Mouse (Mus musculus): ENCODE data around the gene Spata48.

The Spata48 gene

GRCm38 (mm10) chr11:11461635-11462560 is at the start of gene Spata48, which contains the start of gene Zpbp:
TSS of gene Spata48 (plus strand) at chr11:11462094.
TSS of gene Zpbp (minus strand) at chr11:11462408.
- DNase-seq (ENCODE audit: low read depth, low spot score): peak; percentile 96

DNA sequence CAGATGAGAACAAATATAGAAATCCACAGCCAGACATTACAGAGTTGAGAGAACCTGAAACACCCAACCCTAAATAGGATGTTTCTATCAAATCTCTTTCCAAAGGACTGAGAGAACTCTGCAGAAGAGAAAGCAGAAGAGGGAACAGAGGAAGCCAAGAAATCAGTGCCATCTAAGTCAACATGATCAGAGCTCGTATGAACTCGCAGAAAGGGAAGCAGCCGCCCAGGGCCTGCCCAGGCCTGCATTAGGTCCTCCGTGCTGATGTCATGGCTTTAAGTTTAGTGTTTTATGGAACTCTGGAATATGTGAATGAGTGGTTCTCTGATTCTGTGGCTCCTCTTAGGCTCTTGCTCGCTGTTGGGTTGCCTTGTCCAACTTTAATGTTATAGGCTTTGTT is 47.7 kb upstream of the Spata48 start:
- DNase-seq (ENCODE audit: low read depth, low spot score): no peak

DNA sequence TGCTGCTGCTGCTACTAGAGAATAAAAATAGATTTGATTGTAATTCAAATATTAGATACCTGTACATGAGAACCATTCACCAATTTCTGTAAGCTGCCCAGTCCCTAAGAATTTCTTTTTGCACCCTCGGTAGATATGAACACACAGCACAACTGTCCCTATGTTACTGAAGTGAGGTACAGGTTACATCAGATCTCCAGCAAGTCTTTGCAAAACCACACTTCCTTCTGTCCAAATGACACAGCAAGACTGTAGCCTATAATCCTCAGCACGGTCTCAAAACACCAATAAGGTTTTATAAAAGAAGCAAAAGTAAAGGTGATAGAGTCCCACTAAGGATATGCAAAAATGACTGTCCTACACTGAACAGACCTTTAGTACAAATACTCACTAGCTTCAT is 44.5 kb upstream of the Spata48 start:
- no peak for DNase-seq (ENCODE audit: low read depth, low spot score)

DNA sequence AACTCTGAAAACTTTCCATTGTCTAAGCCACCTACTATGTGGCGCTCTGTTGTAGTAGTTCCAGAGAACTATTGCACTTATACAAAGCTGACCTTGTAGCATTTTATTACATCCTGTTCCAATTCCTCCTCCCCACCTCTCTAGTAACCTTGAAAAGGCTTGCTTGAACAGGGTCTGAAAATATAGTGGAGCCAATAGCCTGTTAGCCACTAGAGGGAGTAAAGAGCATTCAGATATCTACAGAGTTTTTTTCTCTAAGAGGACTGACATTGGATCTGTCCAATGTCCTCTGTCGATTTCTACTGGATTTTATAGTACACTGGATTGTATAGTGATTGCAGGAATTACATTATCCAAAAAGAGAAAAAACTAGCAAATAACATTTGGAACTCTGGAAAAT is 6.9 kb upstream of the Spata48 start:
- DNase-seq (ENCODE audit: low read depth, low spot score): peak; percentile 62

DNA sequence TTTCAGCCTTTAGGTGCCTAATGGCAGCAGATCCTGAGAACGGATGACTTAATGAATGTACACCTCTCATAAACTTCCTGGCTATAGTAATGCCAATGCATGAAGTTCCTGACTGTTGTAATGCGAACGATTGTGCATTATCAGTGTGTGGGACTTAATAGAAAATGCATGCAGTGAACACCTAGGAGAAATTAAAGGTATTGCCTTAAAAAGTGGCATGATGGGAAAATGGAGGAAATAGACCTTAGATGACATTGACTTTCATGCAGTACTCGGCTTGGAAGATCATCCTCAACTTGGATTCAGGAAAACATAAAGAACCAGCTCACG is 632 bp downstream of the Spata48 start:
- DNase-seq (ENCODE audit: low read depth, low spot score): no peak

DNA sequence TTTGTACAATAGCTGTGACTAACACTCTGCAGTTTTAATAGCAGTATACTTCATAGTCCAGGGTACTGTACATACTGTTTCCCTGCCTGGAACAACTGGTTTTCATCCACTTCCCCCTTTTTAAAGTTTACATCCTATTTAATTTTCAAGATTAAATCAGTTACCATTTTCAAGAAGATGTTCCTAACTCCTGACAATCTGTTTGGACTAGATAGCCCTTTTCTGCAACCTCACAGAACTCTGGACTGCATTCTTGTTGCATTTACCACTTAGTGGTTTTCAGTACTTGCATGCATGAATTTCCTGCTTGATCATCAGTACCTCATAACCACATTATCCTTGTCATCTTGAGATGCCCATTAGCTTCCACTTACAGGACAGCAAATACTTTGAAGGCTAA is 7.0 kb downstream of the Spata48 start:
- no peak for DNase-seq (ENCODE audit: low read depth, low spot score)

DNA sequence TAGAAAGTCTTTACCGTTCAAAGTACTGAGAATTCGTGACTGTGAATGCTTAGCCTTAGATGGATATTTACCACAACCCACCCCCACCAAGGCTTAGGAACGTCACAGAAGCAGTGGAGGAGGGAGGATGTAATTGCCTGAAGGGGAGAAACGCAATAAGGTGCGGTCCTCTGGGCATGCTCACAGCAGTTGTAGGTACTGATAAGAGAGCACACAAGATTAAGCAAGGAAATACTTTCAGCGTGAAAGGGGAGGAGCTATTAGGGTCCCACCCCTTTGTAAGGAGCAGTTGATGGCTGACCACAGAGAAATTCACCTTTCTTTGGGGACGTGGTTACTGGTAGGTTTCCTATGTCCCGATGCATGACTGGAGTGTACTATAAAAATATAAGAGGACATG is 22.5 kb downstream of the Spata48 start:
- peak; percentile 9 for DNase-seq (ENCODE audit: low read depth, low spot score)

GRCm38 (mm10) chr11:11492044-11492443 is 30.1 kb downstream of the Spata48 start:
- peak; percentile 54 for DNase-seq (ENCODE audit: low read depth, low spot score)

DNA sequence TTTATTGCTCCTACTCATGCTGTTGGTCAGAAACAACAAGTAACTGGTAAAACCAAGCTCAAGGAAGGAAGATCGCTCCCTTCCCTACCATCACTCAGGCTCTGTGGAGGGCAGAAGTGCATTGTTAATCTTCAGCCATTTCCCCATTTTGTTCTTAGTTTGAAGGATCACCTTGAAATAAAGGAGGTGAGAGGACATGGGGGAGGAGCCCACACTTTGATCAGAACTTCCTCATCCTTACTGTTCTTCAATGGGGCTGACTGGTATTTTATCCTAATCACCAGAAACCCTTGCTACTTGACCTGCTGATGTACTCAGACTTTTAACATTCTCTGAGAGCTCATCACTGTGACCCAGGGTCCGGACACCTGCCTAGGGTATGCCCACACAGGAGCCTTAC is 33.8 kb downstream of the Spata48 start:
- DNase-seq (ENCODE audit: low read depth, low spot score): no peak

DNA sequence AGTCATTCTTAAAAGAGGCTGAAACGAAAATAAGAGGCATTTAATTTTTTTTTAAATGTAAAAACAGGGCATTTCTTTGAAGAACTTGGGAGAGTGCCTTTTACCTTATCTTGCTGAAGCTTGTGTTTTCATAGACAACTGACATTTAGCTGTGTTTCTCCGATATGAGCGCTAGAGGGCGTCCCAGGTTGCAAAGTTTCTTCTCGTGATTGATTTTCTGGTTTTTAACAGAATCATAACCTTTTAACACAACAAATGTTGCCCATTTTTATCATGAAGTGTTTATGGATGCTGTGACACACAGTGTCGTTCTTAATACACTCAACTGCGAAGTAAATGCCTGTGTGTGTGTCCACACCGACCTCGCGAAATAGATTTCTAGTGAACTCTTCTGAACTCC is 38.0 kb downstream of the Spata48 start:
- peak; percentile 25 for DNase-seq (ENCODE audit: low read depth, low spot score)

DNA sequence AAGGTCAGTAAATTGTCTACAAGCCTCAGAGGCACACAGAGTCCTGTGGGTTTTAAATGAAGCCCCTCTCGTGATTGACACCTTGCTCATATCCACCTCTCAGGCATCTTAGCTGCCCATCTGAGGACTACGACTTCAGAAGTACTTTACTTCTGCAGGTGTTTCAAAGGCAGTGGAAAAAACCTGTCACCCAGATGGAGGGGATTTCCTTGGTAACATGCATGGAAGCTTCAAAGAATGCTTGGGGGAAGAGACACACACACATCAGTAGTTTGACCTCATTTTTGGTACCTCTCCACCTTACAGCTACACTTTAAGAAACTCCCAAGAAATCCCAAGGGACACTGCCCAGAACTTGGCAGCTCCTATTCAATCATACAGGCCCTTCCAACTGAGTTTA is 44.3 kb downstream of the Spata48 start:
- DNase-seq (ENCODE audit: low read depth, low spot score): no peak

GRCm38 (mm10) chr11:11509413-11509812 is 47.5 kb downstream of the Spata48 start:
- no peak for DNase-seq (ENCODE audit: low read depth, low spot score)

- peak; percentile 12 for DNase-seq (ENCODE audit: low read depth, low spot score)
Measured at GRCm38 (mm10) chr11:11512056-11512455, 50.2 kb downstream of the Spata48 start.

- no peak for DNase-seq (ENCODE audit: low read depth, low spot score)
Measured at GRCm38 (mm10) chr11:11513008-11513799, 51.3 kb downstream of the Spata48 start.

DNA sequence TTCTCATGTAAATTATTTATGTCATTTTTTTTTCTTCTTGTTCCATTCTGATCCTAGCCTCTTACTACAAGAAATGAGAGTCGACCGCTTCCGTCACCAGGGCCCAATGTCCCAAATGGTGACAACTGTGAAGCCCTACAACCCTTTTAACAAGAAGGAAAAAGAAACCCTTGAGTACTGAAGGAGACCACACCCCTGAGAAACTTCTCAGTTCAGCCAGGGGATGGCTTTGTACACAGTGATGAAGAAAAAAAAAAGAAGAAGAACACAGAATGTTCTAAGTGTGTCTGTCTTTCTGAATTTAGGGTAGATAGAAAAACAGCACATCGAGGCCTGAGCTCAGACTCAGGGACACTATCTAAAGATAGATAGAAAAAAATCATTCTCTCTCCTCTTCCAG is 53.0 kb downstream of the Spata48 start:
- DNase-seq (ENCODE audit: low read depth, low spot score): no peak

DNA sequence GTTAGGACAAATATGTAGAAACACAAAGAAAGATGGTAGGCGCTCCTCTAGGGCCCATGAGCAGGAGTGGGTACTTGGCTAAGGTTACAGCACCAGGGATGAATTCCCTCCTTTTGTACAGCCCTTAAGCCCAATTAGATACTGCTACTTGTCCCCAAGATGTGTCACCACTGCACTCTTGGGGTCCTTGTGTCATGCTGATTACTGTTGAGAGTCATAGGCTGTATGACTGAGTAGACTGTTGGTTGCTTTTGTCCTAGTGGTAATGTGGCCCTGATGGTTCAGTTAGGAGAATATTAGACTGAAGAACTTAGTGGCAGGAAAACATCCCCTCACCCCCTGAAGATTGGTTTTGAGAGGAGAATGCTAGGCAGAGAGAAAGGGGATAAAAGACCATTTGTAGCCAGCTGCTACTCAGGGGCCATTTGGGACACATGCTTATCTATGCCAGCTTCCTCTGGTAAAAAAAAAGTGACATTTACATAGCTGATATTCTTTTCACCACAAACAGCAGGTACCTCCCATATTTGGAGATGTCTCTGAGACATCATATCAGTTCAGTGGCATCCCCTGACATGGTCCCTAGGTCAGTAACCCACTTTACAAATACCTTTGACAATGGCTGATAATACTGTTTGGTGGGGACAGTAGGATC is 56.0 kb downstream of the Spata48 start:
- no peak for DNase-seq (ENCODE audit: low read depth, low spot score)

GRCm38 (mm10) chr11:11519255-11520243 is 57.7 kb downstream of the Spata48 start:
- no peak for DNase-seq (ENCODE audit: low read depth, low spot score)

GRCm38 (mm10) chr11:11521908-11522441 is 60.1 kb downstream of the Spata48 start:
- DNase-seq (ENCODE audit: low read depth, low spot score): no peak

DNA sequence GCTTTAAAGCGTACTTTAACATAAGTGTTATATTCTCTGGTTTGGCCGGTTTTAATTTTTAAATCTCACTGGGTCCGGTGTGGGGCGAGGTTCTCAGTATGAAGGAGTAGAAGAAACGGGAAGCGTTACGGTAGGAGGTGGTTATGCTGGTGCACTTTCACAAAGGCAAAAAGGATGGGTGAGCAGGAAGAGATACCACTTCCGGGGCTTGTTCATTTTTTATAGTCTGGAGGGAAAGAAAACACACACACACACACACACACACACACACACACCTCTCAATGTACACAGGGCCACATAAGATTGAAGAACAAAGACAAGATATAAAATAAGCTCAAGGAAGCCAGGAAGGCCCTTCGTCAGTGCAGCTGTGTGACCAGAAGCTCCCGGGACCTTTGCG is 66.9 kb downstream of the Spata48 start:
- DNase-seq (ENCODE audit: low read depth, low spot score): no peak

DNA sequence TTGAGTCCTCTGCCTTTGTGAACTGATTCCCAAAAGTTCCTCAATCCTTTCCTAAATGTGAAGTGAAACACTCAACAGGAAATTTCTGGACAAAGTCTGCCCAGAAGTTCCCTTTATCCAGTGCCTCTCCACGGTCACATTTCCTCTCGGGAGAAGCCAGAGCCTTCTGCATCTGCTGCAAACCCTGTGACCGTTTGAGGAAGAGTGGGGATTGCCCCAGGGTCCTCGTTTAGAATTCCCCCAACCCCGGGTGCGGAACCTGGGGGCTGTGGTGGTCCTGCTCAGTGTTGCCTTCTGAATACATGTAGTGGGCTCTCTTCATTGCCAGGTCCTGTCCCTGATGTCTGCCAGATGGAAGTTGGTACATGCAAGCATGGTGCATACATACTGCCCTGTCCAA is 67.3 kb downstream of the Spata48 start:
- no peak for DNase-seq (ENCODE audit: low read depth, low spot score)

DNA sequence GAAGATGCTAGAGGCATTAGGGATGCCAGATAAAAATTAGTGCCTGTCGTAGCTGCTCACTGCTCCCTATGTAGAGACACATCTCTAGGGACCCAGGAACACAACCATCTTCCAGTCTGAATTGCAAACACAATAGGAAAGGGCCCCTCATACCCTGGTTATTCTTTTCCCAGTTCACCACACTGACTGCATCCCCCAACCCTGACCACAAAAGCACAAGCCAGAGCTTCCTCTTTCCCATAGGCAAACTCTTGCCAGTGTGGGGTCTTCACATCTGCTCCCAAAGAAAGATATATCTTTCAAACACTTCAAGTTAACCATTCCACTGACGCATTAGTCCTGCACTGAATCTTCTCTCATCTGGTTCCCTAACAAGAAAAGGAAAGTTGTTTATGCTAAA is 68.2 kb downstream of the Spata48 start:
- no peak for DNase-seq (ENCODE audit: low read depth, low spot score)

Measured in ES-CJ7 (cell line).